Mouse (Mus musculus): ENCODE results near the gene Epb41l2. TPM values are rescaled to one million over a fixed set of nuclear protein-coding genes. Genes with fewer than 3 reads are reported as not detected.

Gene Epb41l2
- total RNA-seq, 2 experiments from 2014 or later: 21.9 to 29.9 TPM

DNA sequence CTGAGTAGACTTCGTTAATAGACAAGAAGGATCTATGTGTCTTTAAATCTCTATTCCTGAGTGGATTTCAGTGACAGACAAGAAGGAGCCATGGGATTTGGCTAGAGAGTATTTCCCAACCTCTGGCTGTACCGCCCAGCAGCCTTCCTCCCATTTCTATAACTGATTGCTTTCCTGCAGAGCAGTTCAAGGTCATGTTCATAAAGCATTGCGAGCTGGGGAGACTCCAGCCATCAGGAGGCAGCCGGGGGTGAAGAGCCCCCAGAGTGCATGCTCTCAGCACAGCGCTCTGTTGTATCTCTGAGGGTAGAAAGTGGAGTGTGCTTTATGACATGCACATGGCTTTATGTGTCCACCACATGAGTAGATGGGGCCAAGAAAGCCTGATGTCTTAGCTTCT lies 123.2 kb downstream of the Epb41l2 start:
- no peak for DNase-seq (ENCODE audit: low spot score)

- peak; percentile 73 for DNase-seq (ENCODE audit: low spot score)
These were observed 128.9 kb downstream of the Epb41l2 start for GRCm38 (mm10) chr10:25488456-25488855.

- no peak for DNase-seq (ENCODE audit: low spot score)
These were observed 139.9 kb downstream of the Epb41l2 start for GRCm38 (mm10) chr10:25499323-25500071.

DNA sequence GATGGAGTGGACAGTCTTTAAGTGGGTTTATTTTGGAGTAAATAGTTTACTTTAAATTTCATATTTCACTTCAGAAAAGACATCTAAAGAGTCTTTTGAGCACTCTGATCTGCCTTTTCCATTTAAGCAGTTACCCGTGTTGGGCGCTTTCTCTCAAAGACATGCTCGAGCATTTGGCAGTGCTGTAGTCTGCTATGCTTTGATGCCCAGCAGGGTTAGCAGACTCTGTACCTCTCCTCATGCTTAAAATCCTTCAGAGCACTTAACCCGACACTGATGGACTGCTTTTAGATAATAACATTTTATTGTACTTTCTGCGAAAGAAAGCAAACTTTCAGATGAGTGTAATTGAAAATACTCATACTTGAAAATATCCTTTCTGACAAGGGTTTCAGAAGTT lies 143.7 kb downstream of the Epb41l2 start:
- no peak for DNase-seq (ENCODE audit: low spot score)

- DNase-seq (ENCODE audit: low spot score): no peak
These were observed 154.2 kb downstream of the Epb41l2 start for GRCm38 (mm10) chr10:25513821-25514220.

GRCm38 (mm10) chr10:25519954-25520353 lies 160.4 kb downstream of the Epb41l2 start:
- no peak for DNase-seq (ENCODE audit: low spot score)

GRCm38 (mm10) chr10:25520428-25520827 lies 160.8 kb downstream of the Epb41l2 start:
- no peak for DNase-seq (ENCODE audit: low spot score)

- DNase-seq (ENCODE audit: low spot score): no peak
These were observed 164.1 kb downstream of the Epb41l2 start for GRCm38 (mm10) chr10:25523727-25524126.

DNA sequence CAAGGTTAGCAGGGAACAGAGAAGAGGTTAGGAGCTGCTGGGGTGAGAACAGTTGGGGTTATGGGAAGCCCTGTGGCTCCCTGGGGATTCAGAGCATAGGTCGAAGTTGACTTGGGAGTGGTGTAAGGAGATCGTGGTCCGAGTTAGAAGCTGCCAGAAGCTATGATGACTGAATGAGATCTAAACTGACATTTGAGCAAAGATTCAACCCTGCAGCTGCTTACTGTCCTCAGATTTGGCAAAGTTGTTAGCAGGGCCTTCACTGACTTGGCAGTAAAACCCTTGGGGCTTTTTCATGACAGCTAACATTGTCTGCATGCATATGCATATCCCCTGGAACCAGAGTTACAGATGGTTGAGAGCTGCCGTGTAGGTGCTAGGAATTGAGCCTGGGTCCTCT lies 166.6 kb downstream of the Epb41l2 start:
- no peak for DNase-seq (ENCODE audit: low spot score)

- no peak for DNase-seq (ENCODE audit: low spot score)
These were observed 167.0 kb downstream of the Epb41l2 start for GRCm38 (mm10) chr10:25526622-25527021.

GRCm38 (mm10) chr10:25527126-25527525 lies 167.5 kb downstream of the Epb41l2 start:
- DNase-seq (ENCODE audit: low spot score): peak; percentile 21

DNA sequence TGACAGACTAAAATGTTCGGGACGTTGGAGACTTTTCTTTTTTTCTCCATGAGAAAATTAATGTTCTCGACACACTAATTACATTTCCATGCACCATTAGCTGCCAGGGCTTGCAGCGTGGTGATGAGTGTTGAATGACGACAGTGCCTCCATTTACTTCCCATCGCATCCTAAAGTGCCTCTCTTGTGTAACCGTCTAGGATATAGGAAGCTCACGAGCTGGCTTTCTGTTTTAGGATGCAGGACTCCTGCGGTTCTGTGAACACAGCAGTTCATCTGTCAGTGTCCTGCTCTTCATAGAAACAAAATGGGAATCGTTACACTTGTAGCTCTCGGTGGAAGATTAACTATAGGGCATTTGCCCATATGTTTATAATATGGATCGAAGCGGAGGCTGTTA lies 171.7 kb downstream of the Epb41l2 start:
- DNase-seq (ENCODE audit: low spot score): no peak

GRCm38 (mm10) chr10:25533105-25533504 lies 173.5 kb downstream of the Epb41l2 start:
- no peak for DNase-seq (ENCODE audit: low spot score)

- no peak for DNase-seq (ENCODE audit: low spot score)
These were observed 174.1 kb downstream of the Epb41l2 start for GRCm38 (mm10) chr10:25533513-25534246.

DNA sequence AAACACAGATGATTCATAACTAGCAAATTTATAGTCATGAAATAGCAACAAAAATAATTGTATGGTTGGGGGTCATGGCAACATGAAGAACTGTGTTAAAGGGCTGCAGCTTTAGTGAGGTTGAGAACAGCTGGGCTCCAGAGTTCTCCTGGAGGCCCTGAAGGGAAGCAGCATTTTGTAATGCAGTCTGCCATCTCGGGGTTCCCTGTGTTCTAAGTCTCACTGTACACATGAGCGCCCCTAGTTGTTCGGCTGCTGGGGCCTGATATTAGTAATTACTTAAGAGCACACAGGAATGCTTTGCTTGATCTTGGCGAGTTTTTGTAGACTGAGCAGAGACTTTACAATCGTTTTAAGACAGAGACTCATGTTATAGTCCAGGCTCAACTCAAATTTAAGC lies 174.9 kb downstream of the Epb41l2 start:
- DNase-seq (ENCODE audit: low spot score): no peak

DNA sequence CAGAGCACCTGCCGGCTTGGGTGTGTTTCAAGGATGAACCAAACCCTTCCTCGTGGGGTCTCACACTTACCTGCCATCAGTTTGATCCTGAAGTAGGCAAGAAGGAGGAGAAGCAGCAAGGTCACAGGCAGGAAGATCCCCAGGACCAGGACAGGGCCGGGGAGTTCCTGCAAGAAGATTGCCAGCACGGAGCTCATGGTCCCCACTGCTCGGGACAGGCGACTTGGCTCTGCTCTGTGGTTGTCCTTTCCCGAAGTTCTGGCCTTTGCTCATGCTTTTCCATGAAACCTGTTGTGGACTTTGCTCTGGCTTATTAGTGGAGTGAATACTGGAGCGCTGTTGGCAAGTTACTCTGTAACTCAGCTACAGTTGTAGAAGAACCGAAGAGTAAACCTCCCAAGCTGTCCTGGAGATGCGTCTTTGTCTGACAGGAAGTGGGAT lies 176.3 kb downstream of the Epb41l2 start, which contains the start of gene Smlr1:
Smlr1 (minus strand) TSS at position 377 of the 441 bp plus-strand sequence.
- DNase-seq (ENCODE audit: low spot score): no peak

GRCm38 (mm10) chr10:25536621-25537020 lies 177.0 kb downstream of the Epb41l2 start:
- DNase-seq (ENCODE audit: low spot score): no peak

- DNase-seq (ENCODE audit: low spot score): no peak
These were observed 179.1 kb downstream of the Epb41l2 start for GRCm38 (mm10) chr10:25538738-25539137.

GRCm38 (mm10) chr10:25539146-25539770 lies 179.7 kb downstream of the Epb41l2 start:
- peak; percentile 35 for DNase-seq (ENCODE audit: low spot score)

DNA sequence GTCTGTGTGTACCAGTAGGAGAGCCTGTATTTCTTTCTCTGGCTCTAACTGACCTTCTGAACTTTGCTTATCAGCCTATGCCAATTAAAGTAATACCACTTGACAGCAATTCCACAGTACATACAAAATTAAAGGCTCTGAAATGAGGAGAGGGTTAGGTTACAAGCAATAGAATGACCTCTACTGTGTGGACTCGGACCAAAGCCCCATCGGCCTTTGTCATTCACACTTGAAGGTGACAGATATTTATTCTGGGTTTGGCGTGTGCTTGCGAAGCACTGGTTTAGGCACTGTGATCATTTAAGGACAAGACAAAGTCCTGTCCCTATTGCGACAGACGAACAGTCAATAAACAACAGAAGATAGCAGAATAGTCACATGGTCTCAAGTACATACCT lies 180.2 kb downstream of the Epb41l2 start:
- no peak for DNase-seq (ENCODE audit: low spot score)

DNA sequence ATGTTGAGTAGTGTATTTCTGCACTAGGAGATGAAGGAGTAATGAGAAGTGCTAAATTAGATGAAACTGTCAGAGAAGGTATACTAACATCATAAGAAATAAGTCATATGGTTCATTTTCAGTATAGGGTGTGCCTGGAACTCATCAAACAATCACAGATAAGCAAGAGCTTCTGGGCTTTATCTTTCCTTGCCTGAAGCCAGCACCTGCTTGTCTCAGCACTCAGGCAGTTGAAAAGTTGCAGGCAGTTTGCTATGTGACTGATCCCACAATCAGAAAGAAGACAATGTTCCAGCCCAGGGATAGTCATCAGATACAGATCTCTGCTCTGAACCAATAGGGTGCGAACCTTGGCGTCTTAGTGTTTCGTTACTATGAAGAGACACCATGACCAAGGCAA lies 181.5 kb downstream of the Epb41l2 start:
- no peak for DNase-seq (ENCODE audit: low spot score)

DNA sequence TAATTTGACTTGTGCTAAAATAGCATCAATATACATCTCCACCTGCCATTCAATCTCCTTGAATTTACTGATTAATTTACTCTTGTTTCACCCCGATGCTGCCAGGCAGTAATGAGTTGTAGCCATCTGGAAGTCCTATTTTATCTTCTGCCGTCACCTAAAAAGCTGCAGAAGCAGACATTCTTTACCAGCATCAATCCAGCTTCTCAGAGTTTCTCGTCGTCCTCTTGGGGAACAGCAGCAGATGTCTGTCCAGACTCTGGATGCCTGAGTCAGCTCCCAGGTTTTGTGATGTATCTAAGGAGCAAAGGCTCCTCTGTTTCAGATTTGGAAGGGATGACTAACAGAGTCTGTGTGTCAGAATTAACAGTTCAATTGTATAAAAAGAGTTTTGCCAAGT lies 193.3 kb downstream of the Epb41l2 start:
- no peak for DNase-seq (ENCODE audit: low spot score)
